Mouse (Mus musculus): ENCODE data around the gene Sult2a3. TPM values are rescaled to one million over a fixed set of nuclear protein-coding genes. Genes with fewer than 3 reads are reported as not detected.

Gene Sult2a3
- polyA plus RNA-seq (2014; fragmentation: Illumina TruSeq; extraction: RNeasy Lipid Tissue Mini Kit (QIAGEN cat#74804); ENCODE audit: low read depth, low replicate concordance): not detected

GRCm38 (mm10) chr7:14122944-14123343 is at the start of gene Sult2a3:
Sult2a3 (minus strand) TSS chr7:14123044.

Other genes with a start within 250 kb of the Sult2a3 start
- gene Sult2a4, start 133.4 kb downstream of the Sult2a3 start, polyA plus RNA-seq (2014; fragmentation: Illumina TruSeq; extraction: RNeasy Lipid Tissue Mini Kit (QIAGEN cat#74804); ENCODE audit: low read depth, low replicate concordance): not detected
- not detected for gene Sult2a6, start 131.8 kb upstream of the Sult2a3 start, polyA plus RNA-seq (2014; fragmentation: Illumina TruSeq; extraction: RNeasy Lipid Tissue Mini Kit (QIAGEN cat#74804); ENCODE audit: low read depth, low replicate concordance)
- gene Obox8, start 210.5 kb upstream of the Sult2a3 start, polyA plus RNA-seq (2014; fragmentation: Illumina TruSeq; extraction: RNeasy Lipid Tissue Mini Kit (QIAGEN cat#74804); ENCODE audit: low read depth, low replicate concordance): not detected

Measured in heart, adult 10 weeks (tissue).